Mouse (Mus musculus) lung, embryonic 15.5 days (tissue): Measurements from ENCODE around the gene Tnk1. TPM values are rescaled to one million over a fixed set of nuclear protein-coding genes. Genes with fewer than 3 reads are reported as not detected.

Source experiments
- microRNA-seq: library from miRNA; unstranded; fragments of <30 nt; microRNA quantifications from one replicate; pipeline ENCODE4, GENCODE M21; 2016
- polyA plus RNA-seq: library from polyadenylated mRNA; unstranded; fragments of >200 nt; fragmentation: Nextera tagmentation; extraction: Ambion mirVana; gene quantifications from 2 replicates; pipeline ENCODE4 v1.2.1, GENCODE M21; 2015

Tnk1 gene
- polyA plus RNA-seq, 1 experiment from 2014 or later, result 9.2 TPM

Small RNA genes lying within 50 kb of the gene (microRNA-seq; reads per million reads assigned to microRNA genes)
- gene Mir6924, result not detected

Other genes with a start within 250 kb of the Tnk1 start
- gene Shbg, start 240.8 kb downstream of the Tnk1 start, polyA plus RNA-seq, result not detected in 2 replicates
- gene Sat2, start 236.7 kb downstream of the Tnk1 start, polyA plus RNA-seq, result 17.8 and 18.6 TPM in 2 replicates
- 26.7 and 27.8 TPM in 2 replicates for gene Fxr2, start 225.7 kb downstream of the Tnk1 start, polyA plus RNA-seq
- 0.24 and 0.25 TPM in 2 replicates for gene Sox15, start 203.4 kb downstream of the Tnk1 start, polyA plus RNA-seq
- 66.2 and 66.7 TPM in 2 replicates for gene Mpdu1, start 196.1 kb downstream of the Tnk1 start, polyA plus RNA-seq
- 11.5 and 11.8 TPM in 2 replicates for gene Cd68, start 192.6 kb downstream of the Tnk1 start, polyA plus RNA-seq
- 595 and 603 TPM in 2 replicates for gene Eif4a1, start 186.3 kb downstream of the Tnk1 start, polyA plus RNA-seq
- 72.5 and 81.1 TPM in 2 replicates for gene Senp3, start 176.6 kb downstream of the Tnk1 start, polyA plus RNA-seq
- gene Tnfsf13, start 172.9 kb downstream of the Tnk1 start, polyA plus RNA-seq, result 1.0 and 1.1 TPM in 2 replicates
- gene Tnfsf12, start 162.9 kb downstream of the Tnk1 start, polyA plus RNA-seq, result 8.3 and 8.9 TPM in 2 replicates
- gene Tnfsfm13, start 162.6 kb downstream of the Tnk1 start, polyA plus RNA-seq, result 4.3 and 5.9 TPM in 2 replicates
- 26.7 and 31.6 TPM in 2 replicates for gene Polr2a, start 100.1 kb downstream of the Tnk1 start, polyA plus RNA-seq
- 0.19 and 0.26 TPM in 2 replicates for gene Slc35g3, start 96.8 kb downstream of the Tnk1 start, polyA plus RNA-seq
- 2.6 and 3.0 TPM in 2 replicates for gene Zbtb4, start 92.8 kb downstream of the Tnk1 start, polyA plus RNA-seq
- gene Chrnb1, start 62.8 kb downstream of the Tnk1 start, polyA plus RNA-seq, result 15.7 and 15.8 TPM in 2 replicates
- gene Fgf11, start 56.9 kb downstream of the Tnk1 start, polyA plus RNA-seq, result 1.2 and 1.3 TPM in 2 replicates
- gene Tmem102, start 53.1 kb downstream of the Tnk1 start, polyA plus RNA-seq, result 6.3 and 7.3 TPM in 2 replicates
- not detected in 2 replicates for gene Gm39566, start 43.4 kb downstream of the Tnk1 start, polyA plus RNA-seq
- not detected in 2 replicates for gene Spem2, start 40.3 kb downstream of the Tnk1 start, polyA plus RNA-seq
- not detected in 2 replicates for gene Spem1, start 36.5 kb downstream of the Tnk1 start, polyA plus RNA-seq
- gene Nlgn2, start 20.9 kb downstream of the Tnk1 start, polyA plus RNA-seq, result 5.5 and 6.5 TPM in 2 replicates
- gene Tmem256, start 20.2 kb downstream of the Tnk1 start, polyA plus RNA-seq, result 434 and 473 TPM in 2 replicates
- gene Plscr3, start 12.4 kb downstream of the Tnk1 start, polyA plus RNA-seq, result 110 and 119 TPM in 2 replicates
- not detected in 2 replicates for gene Tmem95, start 19.3 kb upstream of the Tnk1 start, polyA plus RNA-seq
- 8.1 and 8.6 TPM in 2 replicates for gene Kctd11, start 22.7 kb upstream of the Tnk1 start, polyA plus RNA-seq
- gene Acap1, start 36.8 kb upstream of the Tnk1 start, polyA plus RNA-seq, result 1.4 and 5.0 TPM in 2 replicates
- gene 2810408A11Rik, start 42.3 kb upstream of the Tnk1 start, polyA plus RNA-seq, result 11.9 and 13.0 TPM in 2 replicates
- gene Neurl4, start 42.3 kb upstream of the Tnk1 start, polyA plus RNA-seq, result 7.1 and 8.0 TPM in 2 replicates
- 81.7 and 82.2 TPM in 2 replicates for gene Gps2, start 55.2 kb upstream of the Tnk1 start, polyA plus RNA-seq
- gene Eif5a, start 63.2 kb upstream of the Tnk1 start, polyA plus RNA-seq, result 1,673 and 1,693 TPM in 2 replicates
- gene Ybx2, start 77.1 kb upstream of the Tnk1 start, polyA plus RNA-seq, result 2.8 and 3.0 TPM in 2 replicates
- 18.0 and 20.6 TPM in 2 replicates for gene Slc2a4, start 89.5 kb upstream of the Tnk1 start, polyA plus RNA-seq
- gene Cldn7, start 106.0 kb upstream of the Tnk1 start, polyA plus RNA-seq, result 154 and 170 TPM in 2 replicates
- gene Ctdnep1, start 122.4 kb upstream of the Tnk1 start, polyA plus RNA-seq, result 22.3 and 25.4 TPM in 2 replicates
- 106 and 111 TPM in 2 replicates for gene Elp5, start 123.8 kb upstream of the Tnk1 start, polyA plus RNA-seq
- gene Gabarap, start 132.4 kb upstream of the Tnk1 start, polyA plus RNA-seq, result 453 and 455 TPM in 2 replicates
- 75.0 and 78.2 TPM in 2 replicates for gene Phf23, start 137.0 kb upstream of the Tnk1 start, polyA plus RNA-seq
- 34.7 and 40.3 TPM in 2 replicates for gene Dvl2, start 141.9 kb upstream of the Tnk1 start, polyA plus RNA-seq
- 73.9 and 81.3 TPM in 2 replicates for gene Acadvl, start 156.7 kb upstream of the Tnk1 start, polyA plus RNA-seq
- gene Dlg4, start 158.2 kb upstream of the Tnk1 start, polyA plus RNA-seq, result 5.6 and 5.9 TPM in 2 replicates
- gene Asgr1, start 195.4 kb upstream of the Tnk1 start, polyA plus RNA-seq, result 0.23 and 0.29 TPM in 2 replicates
- gene Asgr2, start 233.9 kb upstream of the Tnk1 start, polyA plus RNA-seq, result 0.19 and 0.47 TPM in 2 replicates